Mouse (Mus musculus) intestine, embryonic 15.5 days (tissue): Measurements from ENCODE around the gene Gm5640. TPM values are rescaled to one million over a fixed set of nuclear protein-coding genes. Genes with fewer than 3 reads are reported as not detected.
"Not testable (repeated sequence)": the region's sequence is repeated elsewhere in the genome, so short reads cannot be mapped to it uniquely, and the experiment has no call there.

Experiments used
- ATAC-seq: fragments of 200-750 bp; cut with Nextera tagmentation; 2 replicates; pipeline ENCODE4 v1.8.0; 2017; ENCODE audit warnings: moderate TSS enrichment, moderate library complexity
- H3K27ac ChIP-seq: fragments of 300-500 bp; sonication (generic); 2 replicates; pipeline ENCODE4 v1.5.1; 2015; ENCODE audit warnings: mild to moderate bottlenecking, inconsistent platforms
- H3K27me3 ChIP-seq: fragments of 300-500 bp; sonication (generic); replicated peaks from 2 replicates; pipeline ENCODE4 v1.6.1; 2015; ENCODE audit warnings: inconsistent platforms
- H3K36me3 ChIP-seq: fragments of 300-500 bp; sonication (generic); 2 replicates; pipeline ENCODE4 v1.6.1; 2015; ENCODE audit warnings: inconsistent platforms
- H3K4me1 ChIP-seq: fragments of 300-500 bp; sonication (generic); replicated peaks from 2 replicates; pipeline ENCODE4 v1.6.1; 2015; ENCODE audit warnings: inconsistent platforms
- H3K4me2 ChIP-seq: fragments of 300-500 bp; sonication (generic); replicated peaks from 2 replicates; pipeline ENCODE4 v1.6.1; 2015; ENCODE audit warnings: mild to moderate bottlenecking, inconsistent platforms
- H3K4me3 ChIP-seq: fragments of 300-500 bp; sonication (generic); replicated peaks from 2 replicates; pipeline ENCODE4 v1.5.1; 2015; ENCODE audit warnings: inconsistent platforms
- H3K9ac ChIP-seq: fragments of 300-500 bp; sonication (generic); 2 replicates; pipeline ENCODE4 v1.6.1; 2015; ENCODE audit warnings: inconsistent platforms
- H3K9me3 ChIP-seq: fragments of 300-500 bp; sonication (generic); 2 replicates; pipeline ENCODE4 v1.6.1; 2016; ENCODE audit warnings: inconsistent platforms
- WGBS: fragments of 180-500 bp; shearing (Covaris S2); methylation state at CpG from one replicate; pipeline ENCODE4 v1.1.7; 2015; 5-methylcytosine and 5-hydroxymethylcytosine counted together
- polyA plus RNA-seq: library from polyadenylated mRNA; unstranded; fragments of >200 nt; fragmentation: Nextera tagmentation; extraction: Ambion mirVana; gene quantifications from 2 replicates; pipeline ENCODE4 v1.2.1, GENCODE M21; 2015

The Gm5640 gene
- not detected in 2 replicates for polyA plus RNA-seq

- H3K4me3 ChIP-seq, H3K4me2 ChIP-seq, H3K36me3 ChIP-seq, H3K9me3 ChIP-seq, H3K9ac ChIP-seq, H3K4me1 ChIP-seq, H3K27me3 ChIP-seq, H3K27ac ChIP-seq: not testable (repeated sequence)
- ATAC-seq = peak; percentile 69
- whole genome bisulfite sequencing = 37% methylated on average over 4 of the region's 5 CpGs
These were observed at the start of gene Gm5640 for GRCm38 (mm10) chrX:74645466-74646323. Gene Gm5640, minus strand, starts transcription at chrX:74645635.

GRCm38 (mm10) chrX:74646393-74646792 is 958 bp upstream of the Gm5640 start:
- H3K4me2 ChIP-seq, ATAC-seq, H3K9me3 ChIP-seq, H3K9ac ChIP-seq, H3K36me3 ChIP-seq, H3K27me3 ChIP-seq, H3K4me1 ChIP-seq, H3K4me3 ChIP-seq, H3K27ac ChIP-seq: not testable (repeated sequence)
- WGBS = no CpG with 5 or more reads among the region's 1 CpGs

GRCm38 (mm10) chrX:74592379-74592778 is 53.1 kb downstream of the Gm5640 start, which contains the start of gene Olfr1325:
Gene Olfr1325, plus strand, starts transcription at chrX:74592679.
- H3K36me3 ChIP-seq = no peaks in the 10 kb centered on the region
- H3K4me3 ChIP-seq = no peak within 1 kb of the TSS
- ATAC-seq = no peak
- no peaks in the 10 kb centered on the region for H3K27me3 ChIP-seq
- no peak within 1 kb of the TSS for H3K27ac ChIP-seq
- H3K9ac ChIP-seq = no peak within 1 kb of the TSS
- no peaks in the 10 kb centered on the region for H3K9me3 ChIP-seq
- WGBS = 89% methylated on average over 2 of the region's 2 CpGs
- no peaks in the 10 kb centered on the region for H3K4me1 ChIP-seq
- H3K4me2 ChIP-seq = no peak within 1 kb of the TSS

Other genes with a start within 250 kb of the Gm5640 start
- 45.9 and 46.3 TPM in 2 replicates for gene G6pdx, start 216.4 kb downstream of the Gm5640 start, polyA plus RNA-seq
- not detected in 2 replicates for gene Gm6880, start 164.2 kb downstream of the Gm5640 start, polyA plus RNA-seq
- not detected in 2 replicates for gene Olfr1326-ps1, start 70.7 kb downstream of the Gm5640 start, polyA plus RNA-seq
- gene Olfr1325, start 53.0 kb downstream of the Gm5640 start, polyA plus RNA-seq = not detected in 2 replicates
- not detected in 2 replicates for gene Gm6890, start 95.3 kb upstream of the Gm5640 start, polyA plus RNA-seq
- gene Gm5936, start 191.6 kb upstream of the Gm5640 start, polyA plus RNA-seq = not detected in 2 replicates